Mouse (Mus musculus) sigmoid colon, adult 10 weeks (tissue): Measurements from ENCODE around the gene Il7r. TPM values are rescaled to one million over a fixed set of nuclear protein-coding genes. Genes with fewer than 3 reads are reported as not detected.

ENCODE experiments used
- polyA plus RNA-seq: library from polyadenylated mRNA; stranded (reverse); fragments of 350-450 nt; fragmentation: Illumina TruSeq; extraction: RNeasy Lipid Tissue Mini Kit (QIAGEN cat#74804); gene quantifications from one replicate; pipeline ENCODE4 v1.2.3, GENCODE M21; 2014; ENCODE audit warnings: low read depth, low replicate concordance

The Il7r gene
- 8.8 TPM for polyA plus RNA-seq

GRCm38 (mm10) chr15:9530076-9530475, at the start of gene Il7r:
Il7r (minus strand) TSS chr15:9530176.

Other genes with a start within 250 kb of the Il7r start
- gene Ugt3a2, start 194.6 kb downstream of the Il7r start, polyA plus RNA-seq = not detected
- 19.4 TPM for gene Capsl, start 94.1 kb downstream of the Il7r start, polyA plus RNA-seq
- 0.19 TPM for gene Spef2, start 218.7 kb upstream of the Il7r start, polyA plus RNA-seq